Comparison of ENCODE assay signal across 8 mouse cellular contexts in genomic region chr9:62838146-62838505, GRCm38 (mm10). TPM values are rescaled to one million over a fixed set of nuclear protein-coding genes. Genes with fewer than 3 reads are reported as not detected.
DNase-seq lines count a peak whose midpoint lies in the region; ATAC-seq lines count a peak whose summit lies in the region.

No protein-coding gene starts in this region.

- ATAC-seq in kidney, embryonic 16.5 days (ENCODE audit: low FRiP score, low TSS enrichment) = peak; percentile 33; the same call in 1 of the 2 replicates
- peak; percentile 3; the same call in 1 of the 2 replicates for ATAC-seq in common myeloid progenitor, adult 5-6 weeks (replicated peaks; ENCODE audit: low read depth, poor library complexity, severe bottlenecking)
- ATAC-seq in hindbrain, embryonic 15.5 days (ENCODE audit: low FRiP score, low read depth) = no peak
- peak; percentile 22; the same call in 1 of the 2 replicates for ATAC-seq in midbrain, embryonic 16.5 days

- peak overlapping the region; percentile 82 for H3K4me2 ChIP-seq in kidney, embryonic 16.5 days (replicated peaks; ENCODE audit: low read depth, low read length)
- peak overlapping the region; percentile 89 for H3K4me2 ChIP-seq in hindbrain, embryonic 15.5 days
- peak overlapping the region; percentile 78 for H3K4me2 ChIP-seq in midbrain, embryonic 16.5 days (ENCODE audit: low read length)

- H3K4me1 ChIP-seq in kidney, embryonic 16.5 days (ENCODE audit: insufficient read depth, low read length) = peaks cover 19% of the 10 kb centered on the region
- H3K4me1 ChIP-seq in hindbrain, embryonic 15.5 days (replicated peaks) = peaks cover 16% of the 10 kb centered on the region
- peaks cover 7% of the 10 kb centered on the region for H3K4me1 ChIP-seq in midbrain, embryonic 16.5 days (ENCODE audit: control insufficient read depth, insufficient read depth, low read length)

- H3K36me3 ChIP-seq in kidney, embryonic 16.5 days (ENCODE audit: insufficient read depth, low read length) = no peaks in the 10 kb centered on the region
- H3K36me3 ChIP-seq in hindbrain, embryonic 15.5 days = no peaks in the 10 kb centered on the region
- H3K36me3 ChIP-seq in midbrain, embryonic 16.5 days (ENCODE audit: control insufficient read depth, insufficient read depth, low read length) = no peaks in the 10 kb centered on the region

- WGBS in kidney, embryonic 16.5 days = 10% methylated on average over 8 of the region's 8 CpGs
- WGBS in hindbrain, embryonic 15.5 days = 23% methylated on average over 8 of the region's 8 CpGs
- WGBS in midbrain, embryonic 16.5 days = 13% methylated on average over 8 of the region's 8 CpGs

- DNase-seq in kidney, adult 9 months = no peak
- DNase-seq in adipocyte (ENCODE audit: low spot score) = no peak
- no peak for DNase-seq in kidney, postnatal 4 days
- DNase-seq in cerebellum, adult 18-20 months = no peak

- no peaks in the 10 kb centered on the region for H3K27me3 ChIP-seq in kidney, embryonic 16.5 days (ENCODE audit: insufficient read depth, low read length)
- no peaks in the 10 kb centered on the region for H3K27me3 ChIP-seq in hindbrain, embryonic 15.5 days
- H3K27me3 ChIP-seq in midbrain, embryonic 16.5 days (ENCODE audit: control insufficient read depth, insufficient read depth, low read depth, low read length) = no peaks in the 10 kb centered on the region

- peak overlapping the region; percentile 83 for H3K27ac ChIP-seq in kidney, embryonic 16.5 days (ENCODE audit: low read length)
- peak overlapping the region; percentile 80 for H3K27ac ChIP-seq in hindbrain, embryonic 15.5 days (replicated peaks)
- no peak overlapping the region for H3K27ac ChIP-seq in midbrain, embryonic 16.5 days (ENCODE audit: low read length)

- H3K4me3 ChIP-seq in kidney, embryonic 16.5 days (ENCODE audit: low read length) = peak overlapping the region; percentile 56
- peak overlapping the region; percentile 61 for H3K4me3 ChIP-seq in hindbrain, embryonic 15.5 days
- peak overlapping the region; percentile 56 for H3K4me3 ChIP-seq in midbrain, embryonic 16.5 days (ENCODE audit: low read depth, low read length)

- H3K9ac ChIP-seq in kidney, embryonic 16.5 days (replicated peaks; ENCODE audit: low read length) = peak overlapping the region; percentile 90
- H3K9ac ChIP-seq in hindbrain, embryonic 15.5 days = peak overlapping the region; percentile 75
- peak overlapping the region; percentile 82; the same call in 1 of the 2 replicates for H3K9ac ChIP-seq in midbrain, embryonic 16.5 days (ENCODE audit: low read depth, low read length)

- no peaks in the 10 kb centered on the region for H3K9me3 ChIP-seq in kidney, embryonic 16.5 days (ENCODE audit: low read length)
- no peaks in the 10 kb centered on the region for H3K9me3 ChIP-seq in hindbrain, embryonic 15.5 days
- no peaks in the 10 kb centered on the region for H3K9me3 ChIP-seq in midbrain, embryonic 16.5 days (replicated peaks; ENCODE audit: control insufficient read depth, low read length, poor library complexity, severe bottlenecking)

RNA-seq across cellular contexts. Expression of gene Cln6, which starts 0.5 kb away (rescaled TPM):
- polyA plus RNA-seq in kidney, embryonic 16.5 days (2015; fragmentation: Nextera tagmentation; extraction: Ambion mirVana) = 26.4 and 31.3 TPM in 2 replicates
- total RNA-seq in common myeloid progenitor, adult 5-6 weeks (2017) = 27.5 and 28.0 TPM in 2 replicates
- 6.2 and 7.0 TPM in 2 replicates for polyA plus RNA-seq in hindbrain, embryonic 15.5 days (2015; fragmentation: Nextera tagmentation; extraction: Ambion mirVana)
- 4.1 and 5.1 TPM in 2 replicates for polyA plus RNA-seq in midbrain, embryonic 16.5 days (2015; fragmentation: Nextera tagmentation; extraction: Ambion mirVana)

RNA-seq across cellular contexts. Expression of gene Calml4, which starts 19.8 kb away (rescaled TPM):
- 140 and 154 TPM in 2 replicates for polyA plus RNA-seq in kidney, embryonic 16.5 days (2015; fragmentation: Nextera tagmentation; extraction: Ambion mirVana)
- 9.4 TPM in 1 of 2 replicates, not detected in the other for total RNA-seq in common myeloid progenitor, adult 5-6 weeks (2017)
- polyA plus RNA-seq in hindbrain, embryonic 15.5 days (2015; fragmentation: Nextera tagmentation; extraction: Ambion mirVana) = 15.4 and 19.5 TPM in 2 replicates
- 10.7 and 11.2 TPM in 2 replicates for polyA plus RNA-seq in midbrain, embryonic 16.5 days (2015; fragmentation: Nextera tagmentation; extraction: Ambion mirVana)

RNA-seq across cellular contexts. Expression of gene Fem1b, which starts 26.4 kb away (rescaled TPM):
- 23.1 and 23.5 TPM in 2 replicates for polyA plus RNA-seq in kidney, embryonic 16.5 days (2015; fragmentation: Nextera tagmentation; extraction: Ambion mirVana)
- total RNA-seq in common myeloid progenitor, adult 5-6 weeks (2017) = 58.3 and 67.7 TPM in 2 replicates
- 53.0 and 53.5 TPM in 2 replicates for polyA plus RNA-seq in hindbrain, embryonic 15.5 days (2015; fragmentation: Nextera tagmentation; extraction: Ambion mirVana)
- polyA plus RNA-seq in midbrain, embryonic 16.5 days (2015; fragmentation: Nextera tagmentation; extraction: Ambion mirVana) = 64.5 and 69.3 TPM in 2 replicates
